Mouse (Mus musculus) CH12.LX (cell line): Measurements from ENCODE around the gene Agap1.

Source experiments
- BHLHE40 ChIP-seq: IDR thresholded peaks from 2 replicates; pipeline ENCODE4 v1.6.1; 2011; ENCODE audit warnings: mild to moderate bottlenecking, low read depth, low read length, improper control_type of control experiment
- CHD1 ChIP-seq: IDR thresholded peaks from 2 replicates; pipeline ENCODE4 v1.6.1; 2012; ENCODE audit warnings: low read depth, low read length, improper control_type of control experiment, inconsistent platforms
- CTCF ChIP-seq, 2 experiments: IDR thresholded peaks in 1 of 2; conservative IDR thresholded peaks in 1 of 2; 2 replicates each; pipeline ENCODE4 v1.5.1; 2011 to 2012; ENCODE audit warnings: low read depth in 2 of 2, low read length in 2 of 2, improper control_type of control experiment in 1 of 2, inconsistent platforms in 1 of 2, mild to moderate bottlenecking in 1 of 2, moderate library complexity in 1 of 2
- EP300 ChIP-seq: IDR thresholded peaks from 2 replicates; pipeline ENCODE4 v1.6.1; 2011; ENCODE audit warnings: low read length, improper control_type of control experiment
- KAT2A ChIP-seq: IDR thresholded peaks from 2 replicates; pipeline ENCODE4 v1.6.1; 2012; ENCODE audit warnings: low read length, improper control_type of control experiment, inconsistent platforms; ENCODE audit not compliant: insufficient replicate concordance
- POLR2A ChIP-seq: IDR thresholded peaks from 2 replicates; pipeline ENCODE4 v1.6.1; 2011; ENCODE audit warnings: low read depth, mild to moderate bottlenecking, improper control_type of control experiment, low read length
- POLR2AphosphoS2 ChIP-seq: IDR thresholded peaks from 2 replicates; pipeline ENCODE4 v1.6.1; 2011; ENCODE audit warnings: low read depth, low read length, improper control_type of control experiment
- SIN3A ChIP-seq: IDR thresholded peaks from 2 replicates; pipeline ENCODE4 v1.6.1; 2012; ENCODE audit warnings: low read length, improper control_type of control experiment, inconsistent platforms
- USF1 ChIP-seq: IDR thresholded peaks from 2 replicates; pipeline ENCODE4 v1.6.1; 2014; ENCODE audit warnings: low read depth, mild to moderate bottlenecking, inconsistent platforms, low read length, improper control_type of control experiment

DNA sequence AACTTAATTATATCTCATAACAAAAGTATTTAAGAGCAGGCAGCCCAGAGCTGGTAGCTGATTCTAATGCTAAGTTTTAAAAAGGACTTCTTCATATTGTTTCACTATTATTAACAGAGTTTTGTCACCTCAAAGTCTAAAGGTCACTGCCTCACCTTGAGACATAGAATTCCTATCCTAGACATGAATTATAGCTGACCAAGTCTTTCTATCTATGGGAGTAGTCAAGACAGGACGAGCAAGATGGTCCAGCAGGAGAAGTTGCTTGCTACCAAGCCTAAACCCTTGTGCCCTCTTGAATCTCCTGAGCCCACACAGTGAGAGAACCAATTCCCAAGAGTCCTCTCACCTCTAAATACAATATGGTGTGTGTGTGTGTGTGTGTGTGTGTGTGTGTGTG is 448.0 kb downstream of the Agap1 start:
- TF ChIP-seq POLR2A (no peak), USF1 (no peak), SIN3A (no peak), KAT2A (no peak), EP300 (no peak), CHD1 (no peak), BHLHE40 (no peak), POLR2AphosphoS2 (no peak), CTCF (conservative IDR thresholded peaks at IDR 0.05 in 1 of 2, IDR thresholded peaks at IDR 0.05 in 1 of 2; ENCODE audit: low read depth in 2 of 2, low read length in 2 of 2) (no peak)
